Mouse (Mus musculus) liver, embryonic 14.5 days (tissue): ENCODE results near the gene Lgals9.

Source experiments
- CTCF ChIP-seq: IDR thresholded peaks from 2 replicates; pipeline ENCODE4 v1.5.1; 2016; ENCODE audit warnings: antibody characterized with exemption, low read depth, control low read depth
- EP300 ChIP-seq: IDR thresholded peaks from 2 replicates; pipeline ENCODE4 v1.6.1; 2016; ENCODE audit warnings: antibody characterized with exemption, low read depth

DNA sequence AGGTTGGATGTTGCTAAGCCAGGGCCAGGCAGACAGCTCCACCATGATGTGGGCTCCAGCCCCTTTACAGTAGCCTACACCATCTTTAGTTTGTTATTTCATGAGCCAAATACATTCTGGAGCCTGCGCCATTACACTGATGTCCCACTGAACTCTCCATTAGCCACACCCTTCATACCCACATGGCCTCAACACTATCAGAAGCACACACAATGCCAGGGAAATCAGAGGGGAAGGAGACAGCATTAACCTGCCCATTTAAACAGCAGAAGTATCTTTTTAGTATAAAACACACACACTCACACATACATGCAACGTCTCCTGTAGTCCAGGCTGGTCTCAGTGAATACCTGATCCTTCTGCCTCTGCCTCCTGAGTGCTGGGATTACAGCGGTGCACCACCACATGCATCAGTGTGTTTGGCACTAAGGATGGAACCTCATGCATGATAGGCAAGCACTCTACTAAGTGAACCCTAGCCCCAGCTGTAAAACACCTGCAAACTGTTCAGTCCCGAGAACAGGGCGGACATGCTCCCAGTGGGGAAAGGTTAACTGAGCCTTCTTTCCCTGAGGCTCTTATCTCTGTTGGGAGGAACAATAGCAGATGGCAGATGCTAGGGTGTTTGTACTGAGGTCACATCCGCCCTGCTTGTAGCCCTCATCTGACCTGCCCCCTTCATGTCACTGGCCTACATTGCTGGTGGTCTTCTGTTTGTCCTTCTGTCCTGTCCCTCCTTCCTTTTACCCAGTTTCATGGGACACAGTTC, 23.4 kb upstream of the Lgals9 start:
- no peak for TF ChIP-seq CTCF
- no peak for TF ChIP-seq EP300
